Mouse (Mus musculus): ENCODE measurements around the gene Phyhipl. TPM values are rescaled to one million over a fixed set of nuclear protein-coding genes. Genes with fewer than 3 reads are reported as not detected.

Gene Phyhipl
- total RNA-seq, 2 experiments from 2014 or later, result 209 to 221 TPM

Other genes with a start within 250 kb of the Phyhipl start
- 10 to 100 TPM; 39.1 to 39.9 TPM for gene Fam13c, start 215.5 kb downstream of the Phyhipl start, total RNA-seq (2021)